ENCODE assay signal across 29 mouse cellular contexts in the genomic region with DNA sequence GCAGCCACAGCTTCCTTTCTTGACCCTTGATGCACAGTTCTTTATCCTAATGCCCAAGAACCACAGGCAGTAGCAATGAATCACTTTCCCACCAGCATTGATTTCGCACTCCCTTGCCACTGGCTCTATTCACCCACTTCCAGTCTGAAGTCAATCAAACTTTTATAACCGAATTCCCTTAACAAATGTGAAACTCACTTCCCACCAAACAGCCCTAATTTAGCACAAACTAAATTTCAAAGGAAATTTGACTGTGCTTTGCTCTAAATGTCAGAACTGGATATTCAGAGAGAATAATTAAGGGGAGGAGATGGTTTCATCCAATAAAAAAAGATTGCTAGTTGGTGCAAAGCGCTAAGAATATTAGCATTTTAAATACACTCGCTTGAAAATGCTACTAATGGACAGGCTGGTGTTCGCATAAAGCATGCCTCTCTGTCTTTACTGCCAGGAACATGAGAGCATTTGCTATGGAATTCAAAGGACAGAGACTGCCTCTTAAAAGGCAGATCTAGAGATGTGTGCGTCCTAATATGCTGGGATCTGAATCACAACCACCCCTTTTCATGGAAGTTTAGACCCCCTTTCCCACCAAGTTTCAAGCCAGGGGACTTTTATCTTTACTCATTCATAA.
A peak's percentile ranks its signal among the peaks of the same experiment; 100 is the strongest.
DNase-seq lines count a peak whose midpoint lies in the region; ATAC-seq and TF ChIP-seq lines count a peak whose summit lies in the region.
"Had no signal": no experiment of that assay in that cellular context is flagged by ENCODE, and none has a peak within 500 bp of the region (broad histone marks: within the 10 kb centered on the region; RNA-seq: fewer than 3 reads in every experiment).

No protein-coding gene starts in this region.

- 30% methylated on average over 6 of the region's 6 CpGs for WGBS in forebrain, embryonic 14.5 days
- 84% methylated on average over 6 of the region's 6 CpGs for WGBS in forebrain, embryonic 10.5 days

- H3K9me3 ChIP-seq in forebrain, embryonic 14.5 days (replicated peaks; ENCODE audit: control insufficient read depth, low read length): no peaks in the 10 kb centered on the region
- H3K9me3 ChIP-seq in forebrain, embryonic 10.5 days: no peaks in the 10 kb centered on the region
- H3K9me3 ChIP-seq: embryonic facial prominence, embryonic 13.5 days; G1E; heart, embryonic 12.5 days; kidney, embryonic 15.5 days; liver, embryonic 12.5 days; megakaryocyte, embryonic 14.5 days; midbrain, embryonic 13.5 days had no signal

- no peak for TF ChIP-seq POLR2A in brain, embryonic 14.5 days (IDR thresholded peaks at IDR 0.05; ENCODE audit: borderline replicate concordance, extremely low read depth, insufficient read depth, insufficient read length, poor library complexity, severe bottlenecking)

- no peak overlapping the region for H3K4me2 ChIP-seq in forebrain, embryonic 14.5 days (ENCODE audit: low read length)
- H3K4me2 ChIP-seq: embryonic facial prominence, embryonic 13.5 days; heart, embryonic 12.5 days; kidney, embryonic 15.5 days; liver, embryonic 12.5 days; midbrain, embryonic 13.5 days had no signal

- no peak overlapping the region for H3K9ac ChIP-seq in forebrain, embryonic 14.5 days (ENCODE audit: low read length)
- H3K9ac ChIP-seq: embryonic facial prominence, embryonic 13.5 days; heart, embryonic 12.5 days; kidney, embryonic 15.5 days; liver, embryonic 12.5 days; liver, postnatal 0 days; midbrain, embryonic 13.5 days had no signal

- TF ChIP-seq CTCF in brain, embryonic 14.5 days (IDR thresholded peaks at IDR 0.05; ENCODE audit: borderline replicate concordance, extremely low read depth, insufficient read depth, insufficient read length): no peak

- H3K4me1 ChIP-seq in forebrain, embryonic 14.5 days (ENCODE audit: control insufficient read depth, insufficient read depth, low read length): no peaks in the 10 kb centered on the region
- no peaks in the 10 kb centered on the region for H3K4me1 ChIP-seq in forebrain, embryonic 10.5 days
- H3K4me1 ChIP-seq: embryonic facial prominence, embryonic 13.5 days; heart, embryonic 12.5 days; kidney, embryonic 15.5 days; liver, embryonic 12.5 days; megakaryocyte, embryonic 14.5 days; midbrain, embryonic 13.5 days had no signal

- H3K27me3 ChIP-seq in forebrain, embryonic 14.5 days (replicated peaks; ENCODE audit: control insufficient read depth, insufficient read depth, low read length): no peaks in the 10 kb centered on the region
- no peaks in the 10 kb centered on the region for H3K27me3 ChIP-seq in forebrain, embryonic 10.5 days (ENCODE audit: poor library complexity, severe bottlenecking)
- H3K27me3 ChIP-seq: embryonic facial prominence, embryonic 13.5 days; heart, embryonic 12.5 days; kidney, embryonic 15.5 days; liver, embryonic 12.5 days; megakaryocyte, embryonic 14.5 days; midbrain, embryonic 13.5 days had no signal

- peak; percentile 55 for DNase-seq in forebrain, embryonic 14.5 days (ENCODE audit: low spot score)
- DNase-seq in forebrain, embryonic 10.5 days (ENCODE audit: extremely low spot score, low spot score): no peak
- peak; percentile 31 for DNase-seq in layer of hippocampus, adult 9-11 months
- DNase-seq in layer of hippocampus, adult 8-10 months (ENCODE audit: low spot score in 2 of 2): no peak
- DNase-seq in brain, embryonic 14.5 days (ENCODE audit: low read depth): peak; percentile 66
- peak; percentile 71 for DNase-seq in telencephalon, adult 2 months (ENCODE audit: low read depth, low spot score)
- no peak for DNase-seq in ovary, adult 18-20 months (ENCODE audit: low spot score)
- DNase-seq: adrenal gland, adult 8-10 months; cerebellum, adult 11 months; cerebellum, adult 9-10 months; cerebellum, postnatal 36 days; embryo, embryonic 11 days; heart, adult 2 months; kidney, adult 18-20 months; kidney, postnatal 25 days; liver, postnatal 0 days; lung, postnatal 36 days; retina, postnatal 1 day; spleen, adult 18-20 months; thymus, adult 18-20 months; thymus, postnatal 25 days had no signal

- H3K36me3 ChIP-seq in forebrain, embryonic 14.5 days (ENCODE audit: control insufficient read depth, insufficient read depth, low read length): no peaks in the 10 kb centered on the region
- no peaks in the 10 kb centered on the region for H3K36me3 ChIP-seq in forebrain, embryonic 10.5 days (replicated peaks)
- H3K36me3 ChIP-seq: embryonic facial prominence, embryonic 13.5 days; G1E; heart, embryonic 12.5 days; kidney, embryonic 15.5 days; liver, embryonic 12.5 days; midbrain, embryonic 13.5 days had no signal

- no peak overlapping the region for H3K4me3 ChIP-seq in forebrain, embryonic 14.5 days (ENCODE audit: low read depth, low read length)
- no peak overlapping the region for H3K4me3 ChIP-seq in forebrain, embryonic 10.5 days
- H3K4me3 ChIP-seq: embryonic facial prominence, embryonic 13.5 days; heart, adult 2 months; heart, embryonic 12.5 days; kidney, embryonic 15.5 days; liver, embryonic 12.5 days; megakaryocyte, embryonic 14.5 days; midbrain, embryonic 13.5 days had no signal

- ATAC-seq in forebrain, embryonic 14.5 days: peak; percentile 82
- ATAC-seq: hindbrain, embryonic 16.5 days; liver, embryonic 12.5 days; liver, postnatal 0 days; midbrain, embryonic 13.5 days had no signal

- no peak overlapping the region for H3K27ac ChIP-seq in forebrain, embryonic 14.5 days (ENCODE audit: low read depth, low read length)
- H3K27ac ChIP-seq in forebrain, embryonic 10.5 days: no peak overlapping the region
- H3K27ac ChIP-seq: embryonic facial prominence, embryonic 13.5 days; heart, adult 2 months; kidney, embryonic 15.5 days; liver, embryonic 12.5 days; midbrain, embryonic 13.5 days had no signal

Comparison
In these comparisons a context has a peak if more than half of its experiments do, and no peak if none do; other contexts are left out.
1. DNase-seq: peak in forebrain, embryonic 14.5 days (single experiment), layer of hippocampus, adult 9-11 months (single experiment), brain, embryonic 14.5 days (single experiment) and telencephalon, adult 2 months (single experiment); none in forebrain, embryonic 10.5 days (single experiment), layer of hippocampus, adult 8-10 months (0 of 2) and ovary, adult 18-20 months (single experiment).